Mouse (Mus musculus) kidney, adult 8-10 months (tissue): ENCODE results near the gene Ttf2.

Experiments used
- DNase-seq, 2 experiments: peaks; one replicate each; pipeline ENCODE4 v3.0.0; 2022

Ttf2 gene

DNA sequence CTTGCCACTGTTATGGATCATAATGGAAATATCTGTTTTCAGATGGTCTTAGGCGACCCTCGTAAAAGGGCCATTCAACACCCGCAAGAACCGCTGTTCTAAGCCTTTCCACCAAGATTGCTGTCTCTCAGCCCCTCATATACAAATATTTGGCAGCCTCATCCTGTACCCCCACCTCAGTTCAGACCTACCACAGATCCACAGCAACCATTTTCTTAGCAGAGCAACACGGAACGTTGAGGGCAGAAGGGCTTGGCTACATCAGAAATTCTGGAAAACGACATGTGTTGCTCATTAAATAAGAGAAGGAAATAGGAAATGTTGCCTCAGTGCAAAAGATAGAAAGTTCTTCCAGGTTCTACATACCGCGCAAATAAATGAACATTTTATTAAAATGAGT is 58.4 kb downstream of the Ttf2 start:
- no peak for DNase-seq

GRCm38 (mm10) chr3:100910621-100911020 is 58.8 kb downstream of the Ttf2 start:
- no peak for DNase-seq

DNA sequence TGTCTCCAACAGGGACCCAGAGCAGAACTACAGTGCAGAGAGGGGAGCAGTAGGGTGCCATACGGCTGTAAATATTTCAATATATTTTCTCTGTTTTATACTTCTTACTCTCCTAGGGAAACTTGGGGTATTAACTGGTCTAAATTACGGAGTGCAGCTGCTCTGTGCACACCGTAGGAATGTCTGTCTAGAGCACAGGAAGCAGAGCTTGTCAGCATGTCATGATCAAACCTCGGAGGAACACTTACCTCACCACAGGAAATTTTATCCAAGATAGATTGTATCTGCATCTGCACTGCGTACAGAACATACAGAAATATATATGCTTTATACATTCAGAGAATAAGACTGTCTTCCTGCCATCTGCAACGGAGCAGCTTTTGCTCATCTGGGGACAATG is 60.9 kb downstream of the Ttf2 start:
- DNase-seq = no peak

- DNase-seq = peak in 1 of 2 experiments; percentile 39
Measured at GRCm38 (mm10) chr3:100906916-100907315, 62.5 kb downstream of the Ttf2 start.

- no peak for DNase-seq
Measured at GRCm38 (mm10) chr3:100906128-100906527, 63.3 kb downstream of the Ttf2 start.

DNA sequence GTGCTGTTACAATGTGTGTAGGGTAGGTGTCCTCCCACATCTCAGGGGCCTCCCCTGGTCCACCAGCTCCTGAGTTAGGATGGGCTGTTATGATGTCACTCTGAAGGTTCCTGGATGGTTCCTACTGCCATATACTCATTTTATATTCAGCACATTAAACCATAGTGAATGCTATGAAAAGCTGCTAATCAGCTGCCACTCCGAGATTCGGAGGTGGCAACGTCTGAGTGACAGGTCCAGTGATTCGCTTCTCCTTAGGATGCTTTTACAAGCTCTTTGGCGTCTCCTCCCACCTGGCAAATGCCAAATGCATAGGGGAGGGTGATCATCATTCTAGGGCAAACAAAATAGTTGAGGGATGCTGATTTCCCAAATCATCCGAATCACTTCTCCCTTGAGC is 74.0 kb downstream of the Ttf2 start:
- no peak for DNase-seq

DNA sequence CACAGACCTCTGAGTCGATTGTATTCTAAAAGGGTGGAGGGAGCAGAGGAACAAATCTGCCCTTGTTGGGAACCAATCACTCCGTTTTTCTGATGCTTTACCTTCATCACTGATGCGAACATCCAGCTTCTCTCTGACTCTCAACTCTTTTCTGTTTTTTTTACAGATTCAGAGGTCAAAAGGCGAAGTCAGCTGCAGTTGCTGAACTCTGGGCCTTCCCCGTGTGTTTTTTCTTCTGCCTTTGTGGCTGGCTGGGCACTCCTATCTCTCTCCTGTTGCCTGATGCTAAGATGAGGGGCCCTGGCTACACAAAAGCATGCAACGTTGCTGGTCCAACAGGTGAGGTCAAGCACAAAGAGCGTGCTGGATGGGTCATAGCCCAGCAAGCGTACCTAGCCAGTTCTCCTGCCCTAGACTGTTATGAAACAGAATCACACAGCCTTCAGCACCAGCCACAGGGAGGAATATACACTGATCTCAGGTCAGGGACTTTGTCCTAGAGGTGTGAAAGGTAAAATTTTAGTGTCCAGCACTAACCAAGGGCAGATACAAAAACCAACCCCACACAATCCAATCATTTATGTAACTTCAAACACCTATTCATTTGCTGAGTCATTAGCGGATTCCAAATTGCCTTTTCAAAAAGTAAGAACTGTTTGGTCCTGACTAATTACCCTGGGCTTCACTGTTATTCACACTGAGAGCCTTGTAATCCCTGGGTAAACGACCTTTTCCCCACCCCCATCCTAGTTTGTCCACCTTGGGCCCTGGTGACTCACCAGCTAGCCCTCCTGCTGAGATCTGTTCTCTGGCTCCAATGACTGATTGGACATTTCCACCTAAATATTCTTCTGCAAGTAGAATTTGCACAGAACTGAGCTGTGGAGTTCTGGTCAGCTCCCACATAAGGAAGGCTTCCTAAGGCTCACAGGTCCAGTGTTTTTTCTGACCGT is 76.8 kb downstream of the Ttf2 start:
- DNase-seq = peak; percentile 20 to 21

DNA sequence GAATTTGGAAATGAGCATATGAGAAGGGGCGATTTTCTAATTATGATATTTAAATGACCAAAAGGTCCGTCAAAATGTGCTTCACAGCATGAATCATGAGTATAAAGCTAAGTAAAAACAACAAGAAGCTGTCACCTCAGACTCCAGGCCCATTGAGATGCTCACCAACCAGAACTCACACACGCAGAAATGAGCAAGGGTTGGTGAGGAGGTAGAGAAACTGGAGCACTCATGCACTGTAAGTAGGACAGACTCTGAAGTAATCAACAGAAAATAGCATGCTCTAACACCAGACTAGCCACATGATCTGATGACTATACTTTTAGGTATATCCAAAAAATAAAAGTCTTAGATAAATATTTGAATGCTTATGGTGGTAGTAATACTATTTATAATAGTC is 79.1 kb downstream of the Ttf2 start:
- no peak for DNase-seq

DNA sequence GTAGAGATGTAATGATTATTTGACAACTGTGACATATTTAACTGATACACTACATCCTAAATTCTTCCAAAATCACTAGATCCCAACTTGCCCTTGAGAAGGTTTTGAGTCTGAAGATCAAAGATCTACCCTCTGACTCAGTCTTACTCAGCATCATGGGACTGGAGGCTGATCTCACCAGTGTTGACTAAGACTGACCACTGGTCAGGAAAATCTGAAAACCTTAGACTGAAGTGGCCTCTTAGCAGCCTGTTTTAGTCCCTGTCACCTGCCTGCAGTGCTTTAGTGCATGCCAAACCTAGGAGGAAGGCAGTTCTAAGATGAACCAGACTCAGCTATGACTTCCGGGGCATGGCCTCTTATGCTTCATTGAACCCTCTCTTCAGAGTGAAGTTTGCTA is 80.2 kb downstream of the Ttf2 start:
- no peak for DNase-seq
